ENCODE assay signal across 8 mouse cellular contexts in the genomic region with DNA sequence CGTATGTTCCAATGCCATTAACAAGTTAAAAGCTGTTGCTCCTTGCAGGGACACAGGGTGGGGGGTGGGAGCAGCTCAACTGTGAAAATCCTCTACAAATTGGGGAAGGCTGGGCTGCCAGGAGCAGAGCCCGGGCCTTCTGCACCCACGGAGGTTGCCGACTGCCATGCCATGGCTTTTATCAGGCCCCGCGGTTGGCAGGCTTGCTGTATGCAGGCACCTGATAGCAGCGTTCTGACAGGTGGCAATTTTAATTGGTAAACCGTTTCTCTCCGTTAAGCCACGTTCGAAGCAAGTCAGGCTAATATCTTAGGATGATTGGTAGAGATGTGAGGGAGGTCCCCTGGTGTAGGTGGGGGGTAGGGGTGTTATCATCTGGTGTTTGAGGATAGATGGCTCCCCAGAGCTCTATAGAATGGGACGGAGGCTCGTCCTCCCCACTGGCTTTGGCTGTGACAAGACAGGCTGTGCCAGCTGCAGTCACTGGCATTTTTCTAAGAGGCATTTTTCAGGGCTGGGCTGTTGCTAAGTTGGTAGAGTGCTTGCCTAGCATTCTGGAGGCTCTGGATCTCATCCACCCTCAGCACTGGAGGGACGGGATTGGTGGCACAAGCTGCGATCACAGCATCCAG.
DNase-seq lines count a peak whose midpoint lies in the region; ATAC-seq and TF ChIP-seq lines count a peak whose summit lies in the region.
"Had no signal": no experiment of that assay in that cellular context is flagged by ENCODE, and none has a peak within 500 bp of the region (broad histone marks: within the 10 kb centered on the region; RNA-seq: fewer than 3 reads in every experiment).

No protein-coding gene starts in this region.

- peak; percentile 71 for ATAC-seq in intestine, embryonic 16.5 days

- no peak overlapping the region for H3K27ac ChIP-seq in intestine, embryonic 16.5 days (ENCODE audit: low read length)
- peak overlapping the region; percentile 63; the same call in 1 of the 2 replicates for H3K27ac ChIP-seq in spleen, adult 2 months (ENCODE audit: insufficient read depth, low read length)
- H3K27ac ChIP-seq in heart, adult 2 months, result no peak overlapping the region
- H3K27ac ChIP-seq: macrophage had no signal

- intact Hi-C loops in left cerebral cortex, postnatal 4 days (cut with DNase I), result no loop called here
- intact Hi-C loops in heart, adult 2 months (cut with DNase I), result no loop called here

- no peaks in the 10 kb centered on the region for H3K27me3 ChIP-seq in intestine, embryonic 16.5 days (replicated peaks; ENCODE audit: control insufficient read depth, insufficient read depth, low read length)
- no peaks in the 10 kb centered on the region for H3K27me3 ChIP-seq in spleen, adult 2 months (ENCODE audit: control insufficient read depth, insufficient read depth, low read length)
- H3K27me3 ChIP-seq in heart, adult 2 months (ENCODE audit: control insufficient read depth, insufficient read depth, low read length), result no peaks in the 10 kb centered on the region

- no peaks in the 10 kb centered on the region for H3K4me1 ChIP-seq in intestine, embryonic 16.5 days (ENCODE audit: control insufficient read depth, insufficient read depth, low read length)
- no peaks in the 10 kb centered on the region for H3K4me1 ChIP-seq in spleen, adult 2 months (ENCODE audit: control insufficient read depth, insufficient read depth, insufficient read length)
- no peaks in the 10 kb centered on the region for H3K4me1 ChIP-seq in heart, adult 2 months (ENCODE audit: control insufficient read depth, insufficient read depth, low read length)

- TF ChIP-seq EP300 in heart, adult 2 months (IDR thresholded peaks at IDR 0.05; ENCODE audit: insufficient read depth, low read depth, low read length), result no peak

- WGBS in intestine, embryonic 16.5 days, result 33% methylated on average over 15 of the region's 15 CpGs
- WGBS in spleen, adult 2 months, result 49% methylated on average over 15 of the region's 15 CpGs
- WGBS in heart, adult 2 months, result 27% methylated on average over 15 of the region's 15 CpGs

- no peak overlapping the region for H3K4me3 ChIP-seq in intestine, embryonic 16.5 days (ENCODE audit: low read length)
- no peak overlapping the region for H3K4me3 ChIP-seq in spleen, adult 2 months (ENCODE audit: extremely low read depth, insufficient read depth, insufficient read length)
- H3K4me3 ChIP-seq in heart, adult 2 months, result no peak overlapping the region

- H3K36me3 ChIP-seq in intestine, embryonic 16.5 days (ENCODE audit: control insufficient read depth, insufficient read depth, low read length), result no peaks in the 10 kb centered on the region
- no peaks in the 10 kb centered on the region for H3K36me3 ChIP-seq in spleen, adult 2 months (ENCODE audit: control insufficient read depth, insufficient read depth, low read length)
- H3K36me3 ChIP-seq in heart, adult 2 months (ENCODE audit: control insufficient read depth, insufficient read depth, low read length), result no peaks in the 10 kb centered on the region

- H3K79me2 ChIP-seq in heart, adult 2 months (replicated peaks; ENCODE audit: control insufficient read depth, insufficient read depth, low read length), result no peaks in the 10 kb centered on the region

- no peak overlapping the region for H3K9ac ChIP-seq in intestine, embryonic 16.5 days (ENCODE audit: low read depth, low read length)
- H3K9ac ChIP-seq in heart, adult 2 months (ENCODE audit: low read depth, low read length), result no peak overlapping the region

- H3K4me2 ChIP-seq in intestine, embryonic 16.5 days (ENCODE audit: low read depth, low read length), result no peak overlapping the region

- TF ChIP-seq POLR2A in spleen, adult 2 months (IDR thresholded peaks at IDR 0.05; ENCODE audit: low read depth, low read length), result no peak
- TF ChIP-seq POLR2A in heart, adult 2 months (IDR thresholded peaks at IDR 0.05; ENCODE audit: insufficient read depth, low read depth, low read length), result no peak

- H3K9me3 ChIP-seq in intestine, embryonic 16.5 days (ENCODE audit: control insufficient read depth, low read length), result no peaks in the 10 kb centered on the region

- peak; percentile 72 for DNase-seq in left cerebral cortex, postnatal 4 days
- DNase-seq in left cerebral cortex, adult 11 months (ENCODE audit: low spot score), result no peak
- DNase-seq in cerebellum, adult 9-11 months, result peak; percentile 58
- DNase-seq in spleen, adult 2 months (ENCODE audit: low read depth in 1 of 2, low spot score in 2 of 2), result no peak
- no peak for DNase-seq in kidney, postnatal 10 days
- no peak for DNase-seq in heart, adult 2 months

- no peak for TF ChIP-seq CTCF in spleen, adult 2 months (IDR thresholded peaks at IDR 0.05; ENCODE audit: extremely low read depth, insufficient read depth, insufficient read length, insufficient replicate concordance)
- TF ChIP-seq CTCF in heart, adult 2 months (IDR thresholded peaks at IDR 0.05), result no peak

Comparison
In these comparisons a context has a peak if more than half of its experiments do, and no peak if none do; other contexts are left out.
1. DNase-seq: peak in left cerebral cortex, postnatal 4 days (single experiment) and cerebellum, adult 9-11 months (single experiment); none in left cerebral cortex, adult 11 months (single experiment), spleen, adult 2 months (0 of 2), kidney, postnatal 10 days (single experiment) and heart, adult 2 months (0 of 2).